Mouse (Mus musculus): ENCODE measurements around the gene Prkca.

GRCm38 (mm10) chr11:108229176-108229946 is 114.4 kb downstream of the Prkca start:
- TF ChIP-seq CTCF (IDR thresholded peaks at IDR 0.05; ENCODE audit: borderline replicate concordance, insufficient read depth, low read depth, low read length) (no peak), POLR2A (IDR thresholded peaks at IDR 0.05; ENCODE audit: borderline replicate concordance, insufficient read depth, low read length) (no peak)

Measured in cerebellum, adult 2 months (tissue).